Mouse (Mus musculus) adrenal gland, adult 10 weeks (tissue): ENCODE data around the gene Kctd10. TPM values are rescaled to one million over a fixed set of nuclear protein-coding genes. Genes with fewer than 3 reads are reported as not detected.

Experiments
- polyA plus RNA-seq: library from polyadenylated mRNA; stranded (reverse); fragments of 350-450 nt; fragmentation: Illumina TruSeq; extraction: RNeasy Lipid Tissue Mini Kit (QIAGEN cat#74804); gene quantifications from one replicate; pipeline ENCODE4 v1.2.3, GENCODE M21; 2014; ENCODE audit warnings: low read depth, low replicate concordance

The Kctd10 gene
- polyA plus RNA-seq, result 38.4 TPM

GRCm38 (mm10) chr5:114380209-114381012 lies at the start of gene Kctd10, which contains the start of gene Ube3b:
Gene Kctd10, minus strand, starts transcription at chr5:114380508.
Gene Ube3b, plus strand, starts transcription at chr5:114380607.

Other genes starting within 250 kb of the Kctd10 start
- 6.4 TPM for gene Acacb, start 234.0 kb downstream of the Kctd10 start, polyA plus RNA-seq
- not detected for gene Foxn4, start 106.7 kb downstream of the Kctd10 start, polyA plus RNA-seq
- not detected for gene Myo1h, start 91.3 kb downstream of the Kctd10 start, polyA plus RNA-seq
- 5.7 TPM for gene Ube3b, start 99 bp upstream of the Kctd10 start, polyA plus RNA-seq
- gene Mmab, start 63.6 kb upstream of the Kctd10 start, polyA plus RNA-seq, result 7.3 TPM
- not detected for gene Mvk, start 63.8 kb upstream of the Kctd10 start, polyA plus RNA-seq
- 3.8 TPM for gene Fam222a, start 187.5 kb upstream of the Kctd10 start, polyA plus RNA-seq